Mouse (Mus musculus) inflammation-experienced regulatory T-cells, adult 6 months (primary cell): Measurements from ENCODE around the gene Golph3l. TPM values are rescaled to one million over a fixed set of nuclear protein-coding genes. Genes with fewer than 3 reads are reported as not detected.
A peak's percentile ranks its signal among the peaks of the same experiment; 100 is the strongest.

Experiments
- ATAC-seq: one replicate; pipeline ENCODE4 v1.8.0; 2017
- polyA plus RNA-seq, 3 experiments: library from polyadenylated mRNA; unstranded; fragments of 100-300 nt; shearing (Covaris generic); gene quantifications; one replicate each; pipeline ENCODE4 v1.2.1; 2017

Gene Golph3l
- polyA plus RNA-seq, 3 experiments from 2014 or later, result 28.1 to 37.0 (median 31.5) TPM

DNA sequence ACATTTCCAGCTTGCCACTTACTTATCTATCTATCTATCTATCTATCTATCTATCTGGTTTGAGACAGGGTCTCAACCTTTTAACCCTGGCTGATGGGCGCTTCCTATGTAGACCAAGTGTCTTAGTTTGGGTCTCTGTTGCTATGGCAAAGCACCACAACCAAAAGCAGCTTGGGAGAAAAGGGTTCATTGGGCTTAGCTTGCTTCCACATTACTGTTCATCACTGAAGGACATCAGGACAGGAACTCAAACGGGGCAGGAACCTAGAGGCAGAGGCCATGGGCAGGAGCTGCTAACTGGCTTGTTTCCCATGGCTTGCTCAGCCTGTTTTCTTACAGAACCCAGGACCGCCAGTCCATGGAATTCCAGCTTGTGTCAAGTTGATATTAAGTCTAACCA lies 68.4 kb downstream of the Golph3l start:
- ATAC-seq, result no peak

DNA sequence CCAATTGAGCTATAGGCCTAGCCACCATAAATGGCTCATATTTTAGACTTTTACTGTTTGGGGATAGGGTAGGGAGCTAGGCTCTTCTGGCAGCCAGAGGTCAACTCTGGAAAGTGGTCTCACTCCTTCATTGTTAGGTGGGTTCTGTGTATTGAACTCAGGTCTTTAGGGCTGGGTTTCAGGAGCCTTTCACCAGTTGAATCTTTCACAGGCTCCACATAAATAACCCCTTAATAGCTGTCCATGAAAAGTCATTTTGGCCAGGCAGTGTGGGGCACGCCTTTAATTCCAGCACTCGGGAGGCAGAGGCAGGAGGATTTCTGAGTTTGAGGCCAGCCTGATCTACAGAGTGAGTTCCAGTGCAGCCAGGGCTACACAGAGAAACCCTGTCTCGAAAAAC lies 69.0 kb downstream of the Golph3l start:
- no peak for ATAC-seq

DNA sequence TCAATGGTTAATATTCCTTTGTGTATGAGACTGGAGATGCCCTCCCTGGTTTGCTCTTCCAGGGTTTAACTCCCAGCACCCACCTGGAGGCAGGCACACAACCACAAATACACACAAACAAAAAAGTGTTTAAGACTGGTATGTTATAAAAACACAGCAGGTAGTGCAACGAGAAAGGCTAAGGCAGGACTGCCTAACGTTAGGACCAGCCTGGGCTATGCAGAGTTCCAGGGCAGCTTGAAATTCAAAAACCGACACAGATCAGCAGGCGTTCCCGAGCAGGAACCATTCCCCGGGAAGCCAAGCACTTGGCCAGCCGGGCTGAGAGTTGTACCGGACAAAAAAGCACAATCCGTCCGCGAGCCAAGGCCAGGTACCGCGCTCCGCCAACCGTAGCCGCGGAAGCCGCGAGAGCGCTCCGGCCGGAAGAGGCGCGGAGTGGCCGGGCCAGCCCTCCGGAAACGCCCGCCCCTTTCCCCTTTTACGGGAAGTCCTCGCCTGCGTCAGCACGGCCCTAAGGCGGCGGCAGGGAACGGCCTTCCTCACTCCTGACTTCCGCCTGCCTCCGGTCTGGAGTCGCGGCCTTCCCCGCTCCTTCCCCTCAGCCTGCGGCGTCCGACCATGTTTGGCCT lies 69.6 kb downstream of the Golph3l start, which contains the start of gene Mcl1:
Gene Mcl1 (plus strand): TSS at position 553 of the 632 bp plus-strand sequence.
- peak; percentile 84 for ATAC-seq

DNA sequence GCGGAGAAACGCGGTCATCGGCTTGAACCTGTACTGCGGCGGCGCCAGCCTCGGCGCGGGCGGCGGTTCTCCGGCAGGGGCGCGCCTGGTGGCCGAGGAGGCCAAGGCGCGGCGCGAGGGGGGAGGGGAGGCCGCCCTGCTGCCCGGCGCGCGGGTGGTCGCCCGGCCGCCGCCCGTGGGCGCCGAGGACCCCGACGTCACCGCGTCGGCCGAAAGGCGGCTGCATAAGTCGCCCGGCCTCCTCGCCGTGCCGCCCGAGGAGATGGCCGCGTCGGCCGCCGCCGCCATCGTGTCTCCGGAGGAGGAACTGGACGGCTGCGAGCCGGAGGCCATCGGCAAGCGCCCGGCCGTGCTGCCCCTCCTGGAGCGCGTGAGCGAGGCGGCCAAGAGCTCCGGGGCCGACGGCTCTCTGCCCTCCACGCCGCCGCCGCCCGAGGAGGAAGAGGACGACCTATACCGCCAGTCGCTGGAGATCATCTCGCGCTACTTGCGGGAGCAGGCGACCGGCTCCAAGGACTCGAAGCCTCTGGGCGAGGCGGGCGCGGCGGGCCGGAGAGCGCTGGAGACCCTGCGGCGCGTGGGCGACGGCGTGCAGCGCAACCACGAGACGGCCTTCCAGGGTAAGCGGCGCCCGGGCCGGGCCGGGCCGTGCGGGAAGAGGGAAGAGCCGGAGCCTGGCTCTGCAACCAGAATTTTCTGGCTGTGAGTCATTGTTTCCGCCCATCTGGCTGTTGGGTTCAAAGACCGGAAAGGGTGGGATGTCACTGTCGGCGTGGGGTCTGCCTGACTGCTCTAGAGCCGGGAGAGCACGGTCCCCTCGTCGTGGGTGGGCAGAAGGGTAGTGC lies 70.4 kb downstream of the Golph3l start:
- peak; percentile 53 for ATAC-seq

DNA sequence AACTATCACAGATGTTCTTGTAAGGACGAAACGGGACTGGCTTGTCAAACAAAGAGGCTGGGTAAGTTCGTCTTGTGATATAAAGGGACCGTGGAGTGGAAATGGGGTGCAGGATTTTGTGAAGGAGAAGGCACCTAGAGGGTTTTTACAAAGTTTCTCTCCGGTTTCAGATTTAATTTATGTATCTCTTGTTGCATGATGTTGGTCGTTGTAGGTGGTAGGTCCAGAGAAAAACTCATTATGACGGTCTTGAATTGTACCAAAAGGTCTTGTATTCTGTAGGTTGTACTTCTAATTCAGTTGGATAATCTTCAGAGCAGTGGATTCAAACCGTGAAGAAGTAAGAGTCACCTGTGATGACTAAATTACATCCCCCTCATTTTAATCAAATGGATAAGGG lies 71.2 kb downstream of the Golph3l start:
- no peak for ATAC-seq

GRCm38 (mm10) chr3:95660788-95661478 lies 72.2 kb downstream of the Golph3l start:
- ATAC-seq, result no peak

DNA sequence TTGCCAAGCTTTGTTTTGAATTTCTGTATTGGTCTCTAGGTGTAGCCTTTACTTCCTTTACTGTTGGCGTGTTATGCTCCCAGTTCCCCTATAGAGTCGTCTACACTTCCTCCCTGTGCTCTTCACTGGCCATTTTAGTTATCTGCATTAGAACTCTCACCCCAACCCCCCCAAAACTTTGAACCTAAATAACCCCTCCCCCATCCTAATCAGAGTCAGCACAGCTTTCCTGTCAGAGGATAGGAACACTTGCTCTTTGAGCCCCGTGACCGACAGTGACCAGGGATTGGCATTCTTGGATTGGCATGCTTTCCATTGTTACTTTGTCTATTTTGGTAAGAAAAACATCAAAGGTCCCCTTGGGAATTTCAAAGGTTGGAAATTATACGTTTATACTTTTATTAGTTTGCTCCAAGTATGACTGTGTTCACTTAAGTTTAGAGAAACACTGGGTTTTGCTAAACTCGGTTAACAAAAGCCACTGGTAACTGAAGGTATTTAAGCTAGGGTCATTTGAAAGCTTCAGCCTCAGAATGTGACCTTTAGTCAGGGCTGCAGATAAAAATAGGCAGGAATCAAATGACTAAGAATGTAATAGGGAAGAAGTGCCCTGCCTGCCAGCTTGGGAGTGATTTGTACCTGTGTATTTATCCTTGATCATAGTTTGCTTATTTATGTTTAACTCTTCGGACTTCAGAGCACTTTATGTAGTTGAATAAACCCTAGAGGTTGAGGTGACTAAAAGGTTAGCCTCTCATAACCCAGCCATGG lies 73.4 kb downstream of the Golph3l start:
- no peak for ATAC-seq

GRCm38 (mm10) chr3:95662724-95663449 lies 74.2 kb downstream of the Golph3l start:
- ATAC-seq, result no peak

- ATAC-seq, result no peak
Measured at GRCm38 (mm10) chr3:95663486-95663885, 74.8 kb downstream of the Golph3l start.

GRCm38 (mm10) chr3:95663969-95664608 lies 75.4 kb downstream of the Golph3l start:
- ATAC-seq, result peak; percentile 6

DNA sequence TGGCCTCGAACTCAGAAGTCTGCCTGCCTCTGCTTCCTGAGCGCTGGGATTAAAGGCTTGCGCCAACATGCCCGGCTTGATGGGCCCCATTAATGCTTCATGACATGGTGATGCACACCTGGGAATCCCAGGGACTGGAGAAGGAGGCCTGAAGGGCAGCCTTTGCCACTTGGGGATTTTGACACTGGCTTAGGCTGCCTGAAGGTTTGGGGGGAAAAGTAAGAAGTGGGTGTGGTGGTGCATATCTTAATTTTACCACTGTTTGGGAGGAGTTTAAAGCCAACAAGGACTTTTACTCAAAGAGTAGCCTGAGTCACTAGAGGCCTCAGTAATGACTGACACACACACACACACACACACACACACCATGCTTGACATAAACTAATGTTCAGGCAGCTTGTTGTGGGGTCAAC lies 76.2 kb downstream of the Golph3l start:
- ATAC-seq, result no peak

GRCm38 (mm10) chr3:95666124-95666844 lies 77.5 kb downstream of the Golph3l start:
- ATAC-seq, result peak; percentile 56

- ATAC-seq, result no peak
Measured at GRCm38 (mm10) chr3:95667521-95667920, 78.8 kb downstream of the Golph3l start.

GRCm38 (mm10) chr3:95668026-95668425 lies 79.3 kb downstream of the Golph3l start:
- no peak for ATAC-seq

Other genes with a start within 250 kb of the Golph3l start
- 10 to 100 TPM; 16.9 to 24.2 (median 18.5) TPM for gene Setdb1, start 231.7 kb upstream of the Golph3l start, polyA plus RNA-seq
- gene 4930558C23Rik, start 186.1 kb upstream of the Golph3l start, polyA plus RNA-seq, result not detected
- gene Arnt, start 154.5 kb upstream of the Golph3l start, polyA plus RNA-seq, result 10 to 100 TPM; 33.1 to 43.5 (median 36.8) TPM
- under 1 TPM in 1 of 3 experiments, not detected in 2; 0.44 TPM for gene Ctsk, start 89.7 kb upstream of the Golph3l start, polyA plus RNA-seq
- gene Ctss, start 62.1 kb upstream of the Golph3l start, polyA plus RNA-seq, result 100 to 1,000 TPM; 244 to 569 (median 448) TPM
- not detected for gene Hormad1, start 29.3 kb upstream of the Golph3l start, polyA plus RNA-seq
- 10 to 100 TPM; 68.7 to 89.9 (median 76.3) TPM for gene Ensa, start 36.1 kb downstream of the Golph3l start, polyA plus RNA-seq
- 10 to 100 TPM; 50.5 to 86.1 (median 61.6) TPM for gene Mcl1, start 69.9 kb downstream of the Golph3l start, polyA plus RNA-seq
- gene Adamtsl4, start 99.0 kb downstream of the Golph3l start, polyA plus RNA-seq, result 1 to 10 TPM; 2.0 to 4.6 (median 2.2) TPM
- gene Ecm1, start 150.6 kb downstream of the Golph3l start, polyA plus RNA-seq, result 100 to 1,000 TPM in 1 of 3 experiments, 10 to 100 TPM in 2; 30.0 to 103 (median 70.1) TPM
- gene Tars2, start 171.3 kb downstream of the Golph3l start, polyA plus RNA-seq, result 10 to 100 TPM; 47.7 to 80.0 (median 79.5) TPM
- 10 to 100 TPM; 22.7 to 35.5 (median 27.1) TPM for gene Rprd2, start 229.9 kb downstream of the Golph3l start, polyA plus RNA-seq